Mouse (Mus musculus): Measurements from ENCODE around the gene Shroom3. TPM values are rescaled to one million over a fixed set of nuclear protein-coding genes. Genes with fewer than 3 reads are reported as not detected.
"Not testable (repeated sequence)": the region's sequence is repeated elsewhere in the genome, so short reads cannot be mapped to it uniquely, and the experiment has no call there.

The Shroom3 gene
- polyA plus RNA-seq, 1 experiment from 2014 or later, result 11.3 TPM

DNA sequence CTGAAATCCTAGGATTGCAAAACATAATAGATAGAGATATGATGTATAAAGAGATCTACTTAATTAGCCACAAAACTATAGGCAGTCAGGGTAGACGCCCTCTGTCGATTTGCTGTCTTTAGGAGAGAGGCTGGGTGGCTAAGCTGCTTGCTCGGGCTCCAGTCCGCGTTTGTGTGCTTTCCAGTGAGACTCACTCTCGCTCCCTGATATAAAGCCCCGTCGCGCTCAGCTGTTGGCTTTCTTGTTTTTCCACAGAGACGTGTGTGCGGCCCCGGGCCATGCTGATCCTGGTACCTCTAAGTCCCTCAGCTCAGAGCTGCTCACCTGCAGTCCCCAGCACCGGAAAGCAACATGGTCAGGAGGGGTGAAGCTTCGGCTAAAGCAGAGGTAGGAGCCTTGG is 236.2 kb downstream of the Shroom3 start:
- peaks cover 55% of the 10 kb centered on the region for H3K4me1 ChIP-seq (replicated peaks)
- ATAC-seq (replicated peaks; ENCODE audit: insufficient number of reproducible peaks, insufficient read depth, low FRiP score, low read depth), result no peak
- H3K9ac ChIP-seq, result no peak overlapping the region
- H3K4me2 ChIP-seq, result no peak overlapping the region; the same call in 1 of the 2 replicates
- H3K9me3 ChIP-seq (replicated peaks), result no peaks in the 10 kb centered on the region
- 71% methylated on average over 14 of the region's 14 CpGs for whole genome bisulfite sequencing
- H3K27me3 ChIP-seq, result no peaks in the 10 kb centered on the region
- H3K27ac ChIP-seq, result peak overlapping the region; percentile 69
- H3K36me3 ChIP-seq, result peaks cover 9% of the 10 kb centered on the region; the same call in 1 of the 2 replicates
- H3K4me3 ChIP-seq, result no peak overlapping the region

DNA sequence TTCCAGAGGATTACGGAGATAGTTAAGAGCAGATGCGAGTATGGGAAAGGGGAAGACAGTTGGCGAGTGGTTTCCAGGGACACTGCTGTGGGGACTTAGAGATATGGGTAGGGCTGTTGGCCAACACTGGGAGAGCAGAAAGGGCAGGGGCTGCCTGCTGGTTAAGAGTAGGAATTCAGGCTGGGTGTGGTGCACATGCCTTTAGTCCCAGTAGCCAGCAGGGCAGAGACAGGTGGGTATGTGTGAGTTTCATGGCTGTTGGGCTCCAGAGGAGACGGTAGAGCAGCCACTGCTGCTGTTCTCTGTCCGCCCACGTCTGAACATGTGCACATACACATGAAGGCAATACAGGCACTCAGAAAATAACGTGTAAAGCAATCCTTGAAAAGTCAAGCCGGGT is 237.7 kb downstream of the Shroom3 start:
- H3K36me3 ChIP-seq, result peaks cover 9% of the 10 kb centered on the region; the same call in 1 of the 2 replicates
- peak overlapping the region; percentile 47 for H3K27ac ChIP-seq
- no peaks in the 10 kb centered on the region for H3K27me3 ChIP-seq
- no peaks in the 10 kb centered on the region for H3K9me3 ChIP-seq (replicated peaks)
- no peak overlapping the region for H3K4me2 ChIP-seq
- no peak overlapping the region for H3K4me3 ChIP-seq
- WGBS, result 77% methylated on average over 8 of the region's 8 CpGs
- peaks cover 52% of the 10 kb centered on the region for H3K4me1 ChIP-seq (replicated peaks)
- no peak overlapping the region for H3K9ac ChIP-seq
- no peak for ATAC-seq (replicated peaks; ENCODE audit: insufficient number of reproducible peaks, insufficient read depth, low FRiP score, low read depth)

DNA sequence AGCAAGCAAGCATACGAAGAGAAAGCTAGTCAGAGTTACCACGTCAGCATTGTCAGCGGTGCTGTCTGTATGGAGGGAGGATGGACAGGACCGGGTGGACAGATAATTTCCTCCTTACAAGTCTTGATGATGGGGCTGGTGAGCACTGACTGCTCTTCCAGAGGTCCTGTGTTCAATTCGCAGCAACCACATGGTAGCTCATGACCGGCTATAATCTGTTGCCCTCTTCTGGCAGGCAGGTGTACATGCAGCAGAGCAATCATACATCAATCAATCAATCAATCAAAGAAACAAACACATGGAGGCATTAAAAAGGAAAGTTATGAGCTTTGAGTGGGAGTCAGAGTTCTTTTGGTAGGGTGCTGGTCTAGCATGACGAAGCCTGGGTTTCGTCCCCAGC is 238.5 kb downstream of the Shroom3 start:
- WGBS, result 85% methylated on average over 8 of the region's 8 CpGs
- Histone ChIP-seq H3K27me3 (no peaks in the 10 kb centered on the region), H3K9ac (no peak overlapping the region), H3K4me2 (no peak overlapping the region), H3K36me3 (peaks cover 9% of the 10 kb centered on the region; the same call in 1 of the 2 replicates), H3K4me1 (replicated peaks) (peaks cover 48% of the 10 kb centered on the region), H3K4me3 (no peak overlapping the region), H3K9me3 (replicated peaks) (no peaks in the 10 kb centered on the region), H3K27ac (no peak overlapping the region)
- no peak for ATAC-seq (replicated peaks; ENCODE audit: insufficient number of reproducible peaks, insufficient read depth, low FRiP score, low read depth)

DNA sequence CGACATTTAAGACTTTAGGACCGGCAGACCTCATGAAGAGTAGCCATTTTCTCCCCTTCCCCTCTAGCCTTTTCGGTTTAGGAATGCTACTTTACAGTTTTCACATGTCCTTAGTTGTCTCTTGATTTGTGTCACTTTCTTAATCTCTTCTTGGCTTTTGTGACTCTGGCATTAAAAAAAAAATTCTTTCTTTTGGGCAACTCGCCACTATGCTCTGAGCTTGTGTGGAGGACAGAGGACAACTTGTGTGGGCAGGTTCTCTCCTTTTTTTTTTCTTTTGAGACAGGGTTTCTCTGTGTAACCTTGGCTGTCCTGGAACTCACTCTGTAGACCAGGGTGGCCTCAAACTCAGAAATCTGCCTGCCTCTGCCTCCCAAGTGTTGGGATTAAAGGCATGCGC is 239.7 kb downstream of the Shroom3 start:
- not testable (repeated sequence) for H3K27ac ChIP-seq; H3K9ac ChIP-seq; H3K27me3 ChIP-seq; ATAC-seq (replicated peaks; ENCODE audit: insufficient number of reproducible peaks, insufficient read depth, low FRiP score, low read depth); H3K4me2 ChIP-seq; H3K9me3 ChIP-seq (replicated peaks); H3K4me3 ChIP-seq; H3K36me3 ChIP-seq
- peaks cover 51% of the 10 kb centered on the region for H3K4me1 ChIP-seq (replicated peaks)
- 87% methylated on average over 5 of the region's 5 CpGs for WGBS

DNA sequence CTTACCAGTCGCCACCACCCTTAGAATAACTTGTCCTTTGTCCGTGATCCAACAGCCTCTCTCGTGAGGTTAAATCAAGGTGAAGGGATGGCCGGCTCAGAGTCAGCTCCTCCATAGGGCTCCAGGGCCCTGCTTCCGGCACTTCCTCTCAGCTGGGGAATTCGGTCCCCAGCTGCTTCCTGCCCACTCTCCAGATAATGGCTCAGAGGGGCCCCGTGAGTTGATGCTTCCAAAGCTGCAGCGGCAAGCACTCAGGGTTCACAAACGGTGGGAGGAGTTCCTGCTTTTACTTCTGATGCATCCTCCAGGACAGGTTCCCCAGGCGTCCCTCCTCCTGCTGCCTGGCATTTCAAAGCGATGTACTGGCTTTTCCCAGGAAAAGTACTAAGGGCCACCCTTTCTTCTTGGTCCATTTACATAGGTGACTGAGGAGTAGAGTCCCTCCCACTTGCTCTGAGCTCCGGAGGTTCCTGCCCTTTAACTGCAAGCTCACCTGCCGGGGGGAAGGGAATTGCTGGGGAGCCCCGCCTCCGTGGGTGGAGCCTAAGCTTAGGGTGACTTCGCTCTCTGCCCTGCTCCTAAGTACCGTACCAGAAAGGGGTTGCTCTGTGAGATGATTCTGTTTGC is 241.7 kb downstream of the Shroom3 start:
- Histone ChIP-seq H3K27me3 (no peaks in the 10 kb centered on the region), H3K4me3 (peak overlapping the region; percentile 10; the same call in 1 of the 2 replicates), H3K36me3 (peaks cover 8% of the 10 kb centered on the region; the same call in 1 of the 2 replicates), H3K27ac (peak overlapping the region; percentile 66), H3K9me3 (replicated peaks) (no peaks in the 10 kb centered on the region), H3K4me2 (peak overlapping the region; percentile 51), H3K4me1 (replicated peaks) (peaks cover 47% of the 10 kb centered on the region), H3K9ac (peak overlapping the region; percentile 0; the same call in 1 of the 2 replicates)
- WGBS, result 7% methylated on average over 17 of the region's 17 CpGs
- ATAC-seq (replicated peaks; ENCODE audit: insufficient number of reproducible peaks, insufficient read depth, low FRiP score, low read depth), result peak; percentile 66

DNA sequence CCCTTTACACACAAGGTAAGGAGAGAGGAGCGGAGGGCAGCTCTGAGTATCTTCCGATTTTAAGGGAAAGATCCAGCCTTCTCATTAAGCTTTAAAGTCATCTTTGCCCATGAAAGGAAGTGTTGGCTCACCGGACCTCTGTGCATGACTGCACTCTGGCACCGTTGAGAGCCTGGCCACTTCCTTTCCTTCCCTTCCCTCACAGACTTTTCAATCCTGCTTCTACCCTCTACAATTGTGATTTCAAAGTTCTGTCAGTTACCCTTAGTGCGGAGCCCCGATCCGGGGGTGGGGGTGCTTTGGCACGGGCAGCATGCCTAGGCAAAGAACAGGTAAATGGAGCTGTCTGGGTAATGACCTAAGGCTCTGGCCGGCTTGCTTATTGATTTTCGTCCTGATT is 244.4 kb downstream of the Shroom3 start:
- no peak for ATAC-seq (replicated peaks; ENCODE audit: insufficient number of reproducible peaks, insufficient read depth, low FRiP score, low read depth)
- peaks cover 65% of the 10 kb centered on the region for H3K4me1 ChIP-seq (replicated peaks)
- H3K4me3 ChIP-seq, result no peak overlapping the region
- H3K9me3 ChIP-seq (replicated peaks), result no peaks in the 10 kb centered on the region
- H3K27me3 ChIP-seq, result no peaks in the 10 kb centered on the region
- H3K9ac ChIP-seq, result peak overlapping the region; percentile 23
- no peaks in the 10 kb centered on the region for H3K36me3 ChIP-seq
- H3K27ac ChIP-seq, result peak overlapping the region; percentile 75
- 57% methylated on average over 10 of the region's 10 CpGs for WGBS
- no peak overlapping the region; the same call in 1 of the 2 replicates for H3K4me2 ChIP-seq

DNA sequence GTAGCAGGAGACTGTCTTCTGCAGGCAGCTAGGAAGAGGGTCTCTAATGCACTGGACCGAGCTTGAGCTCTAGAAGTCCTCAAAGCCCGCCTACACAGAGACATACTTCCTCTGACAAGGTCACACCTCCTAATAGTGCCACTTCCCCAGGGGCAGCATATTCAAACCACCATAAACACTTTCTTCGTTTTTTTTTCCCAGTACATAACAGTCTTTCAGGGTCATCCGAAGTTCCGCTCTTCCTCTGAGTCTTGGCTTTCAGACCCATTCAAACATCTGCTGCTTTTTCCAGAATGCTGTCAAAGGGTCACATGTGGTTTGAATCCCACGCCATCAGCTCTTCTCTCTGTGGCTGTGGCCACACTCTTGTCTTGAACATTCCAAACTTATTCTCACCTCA is 247.3 kb downstream of the Shroom3 start:
- Histone ChIP-seq H3K27ac (peak overlapping the region; percentile 43; the same call in 1 of the 2 replicates), H3K27me3 (no peaks in the 10 kb centered on the region), H3K4me2 (no peak overlapping the region), H3K9ac (no peak overlapping the region), H3K4me3 (no peak overlapping the region), H3K36me3 (no peaks in the 10 kb centered on the region), H3K9me3 (replicated peaks) (no peaks in the 10 kb centered on the region), H3K4me1 (replicated peaks) (peaks cover 73% of the 10 kb centered on the region)
- ATAC-seq (replicated peaks; ENCODE audit: insufficient number of reproducible peaks, insufficient read depth, low FRiP score, low read depth), result no peak
- WGBS, result 60% methylated on average over 6 of the region's 6 CpGs

DNA sequence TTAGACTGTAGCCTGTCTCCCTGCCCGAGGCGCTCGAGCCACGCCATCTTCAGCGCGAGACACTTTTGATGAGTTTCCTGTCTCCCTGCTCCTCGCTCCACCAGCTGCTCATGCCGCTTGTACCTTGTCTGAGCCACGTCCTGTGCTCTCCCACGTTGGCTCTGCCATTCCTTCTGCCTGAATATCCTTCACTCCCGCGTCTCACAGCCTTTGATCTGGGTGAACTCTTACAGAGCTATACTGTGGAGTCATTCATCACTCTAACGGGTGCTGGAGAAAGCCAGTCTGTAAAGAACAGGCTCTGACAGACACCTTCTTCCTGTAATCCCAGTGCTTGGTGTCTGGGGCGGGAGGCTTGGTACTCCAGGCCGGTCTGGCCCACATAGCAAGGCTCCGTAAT is 248.1 kb downstream of the Shroom3 start:
- Histone ChIP-seq H3K9me3 (replicated peaks) (no peaks in the 10 kb centered on the region), H3K27me3 (no peaks in the 10 kb centered on the region), H3K9ac (0 out of 2 replicates have a peak overlapping the region, but pooled peaks have one; percentile 18), H3K4me3 (no peak overlapping the region), H3K4me1 (replicated peaks) (peaks cover 74% of the 10 kb centered on the region), H3K36me3 (no peaks in the 10 kb centered on the region), H3K4me2 (no peak overlapping the region), H3K27ac (peak overlapping the region; percentile 61)
- 49% methylated on average over 16 of the region's 16 CpGs for WGBS
- ATAC-seq (replicated peaks; ENCODE audit: insufficient number of reproducible peaks, insufficient read depth, low FRiP score, low read depth), result no peak

DNA sequence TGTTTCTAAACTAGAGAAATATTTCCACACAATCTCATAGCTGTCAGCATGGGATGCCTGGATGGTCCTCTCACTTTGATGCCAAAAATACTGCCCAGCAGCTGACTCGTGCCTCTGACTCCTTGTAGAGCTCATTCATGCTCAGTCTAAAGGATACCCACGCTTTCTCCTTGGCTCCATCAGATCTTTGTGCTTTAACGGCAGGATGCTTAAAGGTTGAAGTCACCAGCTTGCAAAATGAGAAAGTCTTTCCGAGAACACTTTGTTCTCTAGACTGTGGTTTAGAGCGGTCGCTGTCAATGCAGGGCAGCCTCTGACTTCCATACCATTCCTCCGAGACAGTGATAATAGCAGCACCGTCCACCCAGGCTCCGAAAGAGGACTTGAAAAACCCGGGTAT is 249.8 kb downstream of the Shroom3 start:
- peak overlapping the region; percentile 61 for H3K27ac ChIP-seq
- WGBS, result 21% methylated on average over 10 of the region's 10 CpGs
- no peak; the same call in 1 of the 2 replicates for ATAC-seq (replicated peaks; ENCODE audit: insufficient number of reproducible peaks, insufficient read depth, low FRiP score, low read depth)
- H3K4me1 ChIP-seq (replicated peaks), result peaks cover 65% of the 10 kb centered on the region
- no peaks in the 10 kb centered on the region for H3K9me3 ChIP-seq (replicated peaks)
- no peaks in the 10 kb centered on the region for H3K36me3 ChIP-seq
- H3K27me3 ChIP-seq, result no peaks in the 10 kb centered on the region
- H3K9ac ChIP-seq, result no peak overlapping the region
- peak overlapping the region; percentile 45 for H3K4me2 ChIP-seq
- H3K4me3 ChIP-seq, result no peak overlapping the region

DNA sequence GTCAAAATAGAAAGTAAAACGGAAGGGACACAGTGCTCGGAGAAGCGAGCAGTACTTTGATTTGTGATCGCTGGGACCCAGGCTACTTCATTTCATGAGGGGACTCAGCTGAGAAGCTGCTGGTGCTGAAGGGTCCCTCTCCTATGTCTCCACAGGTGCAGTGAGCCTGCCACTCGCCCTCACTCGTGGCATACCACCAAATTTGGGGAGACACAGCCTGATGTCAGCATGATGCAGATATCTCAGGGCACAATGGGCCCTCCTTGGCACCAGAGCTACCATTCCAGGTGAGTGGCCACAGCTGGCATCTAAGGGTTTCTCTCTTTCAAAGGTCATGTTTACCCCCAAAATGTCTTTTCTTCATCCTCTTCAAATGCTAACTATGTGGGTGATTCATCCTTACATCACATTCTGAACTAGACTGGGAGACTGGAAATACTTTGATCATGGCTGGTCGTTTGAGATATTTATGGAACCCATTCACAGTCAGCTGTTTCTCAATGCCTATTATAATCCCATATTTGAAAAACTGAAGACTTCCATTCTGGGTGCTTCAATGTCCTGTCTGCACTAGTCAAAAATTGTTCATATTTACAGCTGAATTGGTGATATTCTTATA is 250.5 kb downstream of the Shroom3 start:
- no peak overlapping the region for H3K4me3 ChIP-seq
- ATAC-seq (replicated peaks; ENCODE audit: insufficient number of reproducible peaks, insufficient read depth, low FRiP score, low read depth), result no peak
- WGBS, result 63% methylated on average over 7 of the region's 7 CpGs
- no peaks in the 10 kb centered on the region for H3K27me3 ChIP-seq
- peak overlapping the region; percentile 61 for H3K27ac ChIP-seq
- peak overlapping the region; percentile 12; the same call in 1 of the 2 replicates for H3K9ac ChIP-seq
- peak overlapping the region; percentile 45 for H3K4me2 ChIP-seq
- H3K4me1 ChIP-seq (replicated peaks), result peaks cover 63% of the 10 kb centered on the region
- no peaks in the 10 kb centered on the region for H3K9me3 ChIP-seq (replicated peaks)
- no peaks in the 10 kb centered on the region for H3K36me3 ChIP-seq

DNA sequence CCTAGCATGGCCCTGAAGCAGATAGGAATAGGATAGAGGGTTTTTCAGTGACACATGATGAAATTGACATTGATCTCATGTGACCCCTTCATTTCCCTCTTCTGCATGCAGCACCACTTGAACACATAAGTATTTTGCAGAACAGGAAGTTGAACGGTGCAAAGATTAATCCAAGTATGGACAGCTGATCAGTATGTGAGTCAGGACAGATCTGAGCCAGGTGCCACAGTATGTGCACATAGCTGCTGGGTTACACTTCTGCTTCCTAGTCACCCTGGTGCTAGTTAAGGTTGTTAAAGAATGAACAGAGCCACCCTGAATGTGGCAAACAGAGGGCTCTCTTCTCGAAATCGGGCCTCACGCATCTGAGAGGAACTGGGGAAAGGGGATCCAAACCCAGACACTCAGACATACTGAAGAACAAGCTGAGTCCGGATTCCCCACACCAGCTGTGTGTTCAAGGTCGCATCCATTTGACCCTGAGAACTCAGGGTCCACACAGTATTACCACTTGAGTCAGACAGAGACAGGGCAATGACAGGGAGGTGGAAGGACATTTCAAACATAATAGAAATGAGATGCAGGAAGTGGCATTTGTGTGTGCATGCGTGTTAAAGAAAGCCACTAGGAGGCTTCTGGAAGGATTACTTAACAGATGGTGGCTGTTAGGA is 251.2 kb downstream of the Shroom3 start:
- WGBS, result 73% methylated on average over 7 of the region's 7 CpGs
- H3K36me3 ChIP-seq, result no peaks in the 10 kb centered on the region
- peaks cover 59% of the 10 kb centered on the region for H3K4me1 ChIP-seq (replicated peaks)
- no peaks in the 10 kb centered on the region for H3K27me3 ChIP-seq
- H3K9ac ChIP-seq, result no peak overlapping the region
- H3K4me2 ChIP-seq, result no peak overlapping the region
- peak overlapping the region; percentile 61; the same call in 1 of the 2 replicates for H3K27ac ChIP-seq
- no peaks in the 10 kb centered on the region for H3K9me3 ChIP-seq (replicated peaks)
- H3K4me3 ChIP-seq, result no peak overlapping the region
- no peak for ATAC-seq (replicated peaks; ENCODE audit: insufficient number of reproducible peaks, insufficient read depth, low FRiP score, low read depth)
